Mouse (Mus musculus) megakaryocyte, adult 5-6 weeks (primary cell): ENCODE measurements at regions not wholly inside any gene's neighbourhood (a gene's known extent, or its start where the extent isn't known, plus 50 kb on each side); places are given as distances from the start of the nearest gene placed in this dataset.
A peak's percentile ranks its signal among the peaks of the same experiment; 100 is the strongest.

Source experiments
- ATAC-seq: 2 replicates; pipeline ENCODE4 v1.8.0; 2016; ENCODE audit warnings: mild to moderate bottlenecking, inconsistent platforms; ENCODE audit not compliant: poor library complexity, severe bottlenecking

DNA sequence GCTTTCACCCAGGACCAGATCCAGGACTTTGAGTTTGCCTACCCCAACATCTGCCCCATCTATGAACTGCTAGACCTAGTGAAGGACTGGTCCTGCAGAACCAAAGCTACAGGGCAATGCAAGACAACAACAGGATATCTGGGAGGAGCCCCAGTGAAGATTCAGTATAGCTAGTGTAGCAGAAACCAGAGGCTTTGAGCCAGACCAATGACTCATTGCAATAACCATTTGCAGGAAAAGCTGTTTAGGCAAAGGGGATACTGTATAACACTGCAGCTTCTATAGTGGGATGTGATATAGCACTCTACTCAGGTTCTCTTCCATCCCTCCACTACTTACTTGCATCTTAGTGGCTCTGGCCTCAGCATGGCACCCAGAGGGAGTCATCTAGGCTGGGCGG lies 123.8 kb upstream of the Egln3 start:
- ATAC-seq: no peak

DNA sequence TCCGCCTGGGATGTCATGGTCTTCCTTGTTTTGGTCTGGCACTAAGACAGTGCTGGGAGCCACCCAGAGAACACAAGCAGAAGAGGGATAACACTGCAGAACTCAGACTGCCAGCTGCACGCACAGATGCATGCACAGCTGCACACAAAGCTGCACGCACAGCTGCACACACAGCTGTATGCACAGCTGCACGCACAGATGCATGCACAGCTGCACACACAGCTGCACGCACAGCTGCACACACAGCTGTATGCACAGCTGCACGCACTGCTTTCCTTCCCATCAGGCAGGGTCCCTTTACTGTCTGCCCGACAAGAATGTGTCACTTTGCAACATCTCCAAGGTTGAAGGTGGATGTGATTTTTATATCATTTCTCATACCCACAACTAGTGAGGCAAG lies 122.9 kb upstream of the Egln3 start:
- ATAC-seq: no peak

DNA sequence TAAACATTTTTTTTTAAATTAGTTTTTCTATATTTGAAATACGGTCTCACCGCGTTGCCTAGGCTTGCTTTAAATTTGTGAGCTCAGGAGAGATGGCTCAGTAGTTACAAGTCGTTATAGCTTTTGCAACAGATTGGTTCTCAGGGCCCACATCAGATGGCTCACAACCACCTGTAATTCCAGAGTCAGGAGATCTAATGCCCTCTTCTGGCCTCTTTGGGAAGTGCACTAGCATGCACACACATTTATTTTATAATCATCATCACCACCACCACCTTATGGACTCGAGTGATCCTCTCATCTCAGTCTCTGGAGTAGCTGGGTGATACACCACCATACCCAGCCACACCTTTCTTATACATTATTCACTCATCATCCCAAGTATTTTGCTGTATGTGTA lies 116.9 kb upstream of the Egln3 start:
- no peak for ATAC-seq

DNA sequence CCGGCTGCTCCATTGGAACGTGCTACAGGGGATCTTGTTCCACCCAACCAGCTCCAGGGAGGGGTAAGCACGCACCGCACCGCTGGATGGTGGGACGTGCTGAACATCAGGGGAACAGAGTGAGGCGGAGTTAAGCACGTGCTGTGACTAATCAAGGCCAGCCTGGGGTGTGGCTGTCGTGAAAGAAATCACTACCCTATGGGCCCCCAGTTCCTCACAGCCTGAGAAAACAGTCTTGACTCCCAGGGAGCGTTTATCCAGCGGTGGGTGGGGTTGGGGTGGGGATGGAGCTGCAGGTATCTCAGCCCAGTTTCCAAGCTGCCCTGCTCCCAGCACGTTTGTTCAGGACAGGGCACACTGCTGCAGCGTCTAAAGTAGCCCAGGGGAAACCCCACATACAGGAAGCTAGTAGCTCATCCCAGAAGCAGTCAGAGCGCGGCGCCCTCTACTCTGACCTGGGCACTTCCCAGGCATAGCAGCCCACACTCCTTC lies 113.4 kb upstream of the Egln3 start:
- peak; percentile 51 for ATAC-seq

DNA sequence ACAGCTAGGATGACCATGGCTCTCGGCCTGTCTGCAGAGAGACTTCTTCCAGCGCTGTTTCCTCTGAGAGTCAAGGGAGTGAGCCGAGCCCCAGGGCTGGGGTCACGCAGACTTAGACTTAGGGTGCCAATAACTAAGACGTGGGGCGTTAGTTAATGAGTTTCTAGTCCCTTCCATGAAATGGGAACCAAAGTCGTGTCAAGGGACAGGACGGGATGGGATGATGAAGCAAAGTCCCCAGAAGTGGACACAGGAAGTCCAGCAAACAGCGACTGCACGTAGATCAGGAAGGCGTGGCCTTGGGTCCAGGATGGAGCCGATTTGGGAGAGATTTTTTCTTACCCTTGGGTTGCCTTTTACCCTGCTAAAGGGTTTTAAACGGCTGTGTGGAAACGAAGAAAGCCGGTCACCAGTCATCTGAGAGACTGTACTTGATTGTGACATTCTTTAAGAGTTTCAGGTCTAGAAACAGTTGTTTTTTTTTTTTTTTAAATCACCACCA lies 112.5 kb upstream of the Egln3 start:
- ATAC-seq: no peak

DNA sequence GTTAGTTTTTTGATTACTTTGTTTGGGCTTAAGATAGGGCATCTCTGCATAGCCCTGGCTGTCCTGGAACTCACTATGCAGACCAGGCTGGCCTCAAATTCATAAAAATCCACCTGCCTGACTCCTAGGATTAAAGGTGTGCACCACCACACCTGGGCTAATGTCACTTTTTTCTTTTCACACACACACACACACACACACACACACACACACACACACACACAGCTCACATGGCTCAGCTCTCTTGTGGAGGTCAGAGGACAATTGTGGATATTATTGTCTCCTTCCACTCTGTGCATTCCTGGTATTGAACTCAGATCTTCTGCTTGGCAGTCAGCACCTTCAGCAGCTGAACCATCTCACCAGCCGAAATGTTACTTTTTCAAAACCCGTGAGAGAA lies 110.5 kb upstream of the Egln3 start:
- ATAC-seq: no peak

DNA sequence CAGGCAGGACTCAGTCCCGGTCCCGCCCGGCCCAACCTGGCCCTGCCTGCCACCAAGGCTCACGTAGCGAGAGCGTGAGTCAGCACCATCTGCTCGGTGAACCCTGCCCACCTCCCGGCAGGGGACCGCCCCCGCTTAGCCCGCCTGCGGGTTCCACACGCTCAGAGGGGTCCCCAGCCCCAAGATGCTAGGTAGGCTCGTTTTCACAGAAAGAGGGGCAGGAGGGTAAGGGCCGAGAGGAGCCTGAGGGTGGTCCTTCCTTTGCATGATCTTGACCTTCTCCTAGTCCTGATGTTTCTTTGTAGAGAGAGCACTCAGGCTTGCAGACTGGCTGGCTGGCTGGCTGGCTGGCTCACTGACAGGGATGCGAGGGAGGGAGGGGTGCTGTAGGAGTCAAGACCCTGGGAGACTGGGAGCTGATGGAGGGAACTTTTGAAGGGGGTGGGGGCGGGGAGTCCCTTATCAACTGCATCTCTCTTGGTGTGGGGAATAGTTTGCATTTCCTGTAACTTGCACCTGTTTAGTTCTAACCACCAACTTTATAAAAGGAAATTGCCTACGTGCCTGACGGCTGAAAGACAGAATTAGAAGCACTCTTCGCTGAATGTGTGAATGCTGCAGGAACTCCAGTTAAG lies 109.7 kb upstream of the Egln3 start:
- ATAC-seq: peak; percentile 90

DNA sequence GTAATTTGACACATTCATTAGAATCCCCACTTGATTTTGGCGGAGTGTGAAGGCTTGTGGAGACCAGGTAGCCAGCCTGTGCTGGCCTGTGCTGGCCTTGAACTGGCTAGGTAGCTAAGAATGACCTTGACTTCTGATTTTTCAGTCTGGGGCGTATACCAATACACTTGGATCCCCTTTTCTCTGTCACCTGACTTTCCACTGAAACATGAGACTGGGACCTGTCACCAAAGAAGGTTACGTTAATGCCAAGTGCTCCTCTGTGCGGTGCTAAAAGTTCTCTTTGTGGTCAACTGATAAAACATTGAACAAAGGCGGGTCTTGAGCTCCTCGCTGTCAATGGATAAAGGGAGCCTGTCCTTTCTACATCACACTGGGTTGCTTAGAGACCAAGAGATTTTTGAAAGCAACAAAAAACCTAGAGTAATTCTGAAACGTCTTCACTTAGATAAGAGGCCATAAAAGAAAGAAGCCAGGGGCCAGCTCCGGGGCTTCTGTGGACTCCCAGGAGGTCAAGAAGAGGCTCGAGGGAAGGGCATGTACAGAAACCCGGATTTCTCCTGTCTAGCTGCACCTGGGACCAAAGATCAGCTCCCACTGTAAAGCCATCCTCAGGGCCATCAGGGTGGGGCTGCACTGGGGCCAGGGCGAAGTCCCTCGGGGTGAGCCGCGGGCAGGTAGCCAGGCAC lies 109.0 kb upstream of the Egln3 start:
- no peak for ATAC-seq

DNA sequence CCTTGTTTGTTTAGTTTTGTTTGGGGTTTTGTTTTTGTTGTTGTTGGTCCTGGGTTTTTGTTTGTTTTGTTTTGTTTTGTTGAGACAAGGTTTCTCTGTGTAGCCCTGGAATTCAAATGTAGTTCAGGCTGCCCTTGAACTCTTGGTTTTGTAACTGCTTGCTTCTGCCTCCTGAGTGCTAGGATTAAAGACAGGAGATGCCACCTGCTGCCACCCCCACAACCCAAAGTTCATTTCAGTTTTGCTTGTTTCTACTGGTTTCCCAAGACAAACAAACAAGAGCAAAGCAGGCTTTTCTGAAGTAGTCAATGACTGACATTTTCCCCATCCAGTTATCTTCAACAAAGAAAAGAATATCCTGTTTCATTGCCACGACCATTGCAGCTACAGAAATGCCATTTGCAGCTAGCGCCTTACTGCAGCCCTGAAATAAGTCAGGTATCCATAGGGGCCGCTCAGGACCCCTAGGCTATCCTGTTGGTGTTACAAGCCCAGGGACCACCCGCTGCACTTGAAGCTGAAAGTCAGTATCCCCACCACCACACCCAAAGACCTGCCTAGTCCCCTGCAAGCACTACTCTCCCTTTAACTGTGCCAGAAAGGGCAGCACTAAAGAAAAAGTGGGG lies 108.3 kb upstream of the Egln3 start:
- no peak for ATAC-seq

DNA sequence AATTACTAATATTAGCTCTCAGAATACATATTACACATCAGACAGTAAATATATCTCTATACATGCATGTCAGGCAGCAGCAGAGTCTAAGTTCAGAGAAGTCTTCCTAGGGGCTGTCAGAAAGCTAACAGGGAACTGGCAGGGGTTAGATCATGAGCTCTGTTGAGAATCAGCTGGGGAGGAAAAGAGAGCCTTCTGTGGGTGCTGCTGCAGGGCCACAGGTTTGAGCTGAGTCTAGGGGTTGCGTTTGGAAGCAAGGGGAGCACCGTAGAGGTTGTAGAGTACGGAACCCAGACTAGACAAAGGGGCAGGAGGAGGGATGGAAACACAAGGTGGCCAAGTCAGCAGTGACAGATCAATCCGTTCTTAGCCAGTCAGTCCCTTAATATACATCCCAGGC lies 106.2 kb upstream of the Egln3 start:
- no peak for ATAC-seq

DNA sequence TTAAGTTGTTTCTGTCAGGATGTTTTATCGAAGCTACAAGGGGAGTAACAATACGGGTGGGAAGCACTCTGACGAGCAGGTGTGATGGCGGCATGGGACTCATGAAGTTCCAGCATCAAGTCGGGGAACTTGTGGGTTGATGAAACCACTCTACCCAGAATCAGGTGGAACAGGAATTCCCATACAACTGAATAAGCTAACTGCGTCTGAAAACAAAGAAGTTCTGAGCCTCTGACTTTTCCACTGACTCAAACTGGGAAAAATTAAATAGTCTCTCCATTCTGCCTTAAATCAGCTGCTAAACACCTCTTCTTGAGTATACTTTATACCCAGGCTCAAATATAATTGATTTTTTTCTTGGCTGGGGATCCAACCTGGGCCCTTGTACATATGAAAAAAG lies 105.6 kb upstream of the Egln3 start:
- ATAC-seq: no peak

DNA sequence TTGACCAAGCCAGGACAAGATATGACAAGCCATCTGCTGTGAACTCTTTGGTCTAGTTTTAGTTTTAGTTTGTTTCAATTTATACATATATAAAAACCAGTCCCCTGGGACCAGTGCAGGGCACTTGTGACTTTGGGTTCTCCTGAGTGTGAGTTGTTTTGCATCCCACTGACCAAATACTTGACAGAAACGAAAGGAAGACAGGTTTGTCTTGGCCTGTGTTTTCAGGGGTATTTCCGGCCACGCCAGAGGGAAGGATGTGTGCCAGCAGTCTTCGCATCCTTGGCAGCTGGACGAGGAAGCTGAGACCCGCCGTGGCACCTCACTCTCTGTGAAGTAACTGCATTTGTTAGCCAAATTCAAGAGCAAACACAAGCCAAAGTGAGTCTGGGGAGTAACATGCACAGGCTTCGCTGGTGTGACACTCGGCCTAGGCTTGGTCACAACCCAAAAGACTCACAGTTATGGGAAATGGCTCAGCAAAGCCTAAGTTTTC lies 101.5 kb upstream of the Egln3 start:
- ATAC-seq: no peak

DNA sequence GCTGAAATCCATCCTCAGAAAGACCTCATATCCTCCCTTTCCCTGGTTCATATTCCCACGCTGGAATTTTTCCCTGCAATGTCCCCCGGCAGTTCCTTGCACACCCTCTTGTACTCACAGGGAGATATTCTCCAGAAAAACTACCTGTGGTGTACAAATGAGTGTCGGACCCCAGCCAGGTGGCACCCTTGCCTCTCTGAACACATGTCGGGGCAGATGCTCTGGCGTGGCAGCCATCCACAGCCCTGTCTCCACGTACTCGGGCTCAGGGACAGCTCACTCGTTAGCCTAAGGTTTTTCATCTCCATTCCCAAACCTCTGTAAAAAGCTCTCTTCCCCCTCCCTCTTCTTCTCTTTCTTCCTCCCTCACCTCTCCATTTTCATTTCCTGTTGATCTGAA lies 100.1 kb upstream of the Egln3 start:
- no peak for ATAC-seq

DNA sequence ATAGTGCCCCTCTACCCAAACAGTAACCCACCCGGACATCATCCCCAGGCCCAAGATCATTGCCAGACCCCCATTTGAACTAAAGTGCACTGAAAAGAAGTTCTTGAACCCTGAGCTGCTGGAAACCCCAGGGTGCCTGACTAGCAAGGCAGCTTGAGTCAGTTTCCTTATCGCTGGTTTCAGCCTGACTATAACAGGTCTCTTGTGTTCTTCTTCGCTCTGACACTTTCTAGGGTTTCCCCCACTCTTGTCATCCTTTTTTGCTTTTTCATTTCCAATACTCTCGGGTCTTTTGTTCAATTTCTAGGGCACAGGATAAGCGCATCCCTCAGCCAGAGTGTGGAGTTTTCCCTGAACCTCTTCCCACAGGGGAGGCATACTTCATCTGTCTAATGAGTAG lies 95.8 kb upstream of the Egln3 start:
- no peak for ATAC-seq

DNA sequence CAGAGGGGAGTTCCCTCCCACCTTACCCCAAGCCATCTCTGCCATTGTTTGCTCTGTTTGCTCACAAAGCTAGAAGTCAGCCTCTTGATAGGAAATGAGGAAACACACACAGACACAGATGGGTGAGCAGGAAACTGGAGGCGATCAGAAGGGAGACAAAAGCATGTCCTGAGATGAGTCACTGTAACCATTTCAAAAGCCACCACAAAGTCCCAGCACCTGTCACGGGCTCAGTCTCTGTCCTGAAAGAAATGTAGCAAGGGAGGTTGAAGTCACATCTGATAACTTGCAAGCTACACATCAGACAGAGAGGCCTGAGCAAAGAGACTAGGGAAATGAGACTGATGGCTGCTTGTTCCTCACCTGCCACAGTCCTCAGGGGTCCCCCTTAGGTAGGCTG lies 89.6 kb upstream of the Egln3 start:
- ATAC-seq: peak; percentile 47

DNA sequence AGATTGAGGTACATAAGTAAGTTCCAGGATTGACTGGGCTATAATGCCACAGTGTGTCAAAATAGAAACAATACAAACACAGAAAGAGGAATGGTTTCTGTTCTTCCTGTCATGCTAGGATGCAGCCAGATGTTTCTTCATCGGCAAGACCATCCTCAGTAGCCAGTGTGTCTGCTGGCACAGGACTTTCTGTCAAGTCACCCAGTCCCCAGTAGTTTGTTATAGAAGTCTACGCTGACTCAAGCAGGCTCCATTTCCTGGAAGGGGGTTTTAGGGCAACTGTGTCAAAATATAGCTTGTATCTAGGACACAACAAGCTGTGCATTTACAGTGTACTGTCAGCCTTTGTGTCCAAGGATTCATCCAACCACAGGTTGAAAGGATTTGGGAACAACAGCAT lies 86.7 kb upstream of the Egln3 start:
- ATAC-seq: no peak

DNA sequence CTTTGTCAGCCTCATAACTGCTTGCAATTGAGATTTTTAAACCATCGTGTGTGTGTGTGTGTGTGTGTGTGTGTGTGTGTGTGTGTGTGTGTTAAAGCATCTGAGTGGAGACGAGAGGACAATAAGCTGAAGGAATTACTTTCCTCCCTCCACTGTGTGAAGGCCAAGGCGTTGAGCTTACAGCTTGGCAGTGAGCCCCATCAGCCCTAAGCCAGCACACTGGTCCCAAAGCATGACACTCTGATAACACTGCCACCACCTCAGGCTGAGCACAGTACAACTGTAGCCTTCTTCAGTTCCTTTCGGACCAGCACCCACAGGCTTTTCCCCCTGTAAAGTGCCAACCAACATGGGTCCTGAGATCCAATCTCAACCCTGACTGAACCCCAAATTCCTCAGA lies 85.1 kb upstream of the Egln3 start:
- no peak for ATAC-seq

DNA sequence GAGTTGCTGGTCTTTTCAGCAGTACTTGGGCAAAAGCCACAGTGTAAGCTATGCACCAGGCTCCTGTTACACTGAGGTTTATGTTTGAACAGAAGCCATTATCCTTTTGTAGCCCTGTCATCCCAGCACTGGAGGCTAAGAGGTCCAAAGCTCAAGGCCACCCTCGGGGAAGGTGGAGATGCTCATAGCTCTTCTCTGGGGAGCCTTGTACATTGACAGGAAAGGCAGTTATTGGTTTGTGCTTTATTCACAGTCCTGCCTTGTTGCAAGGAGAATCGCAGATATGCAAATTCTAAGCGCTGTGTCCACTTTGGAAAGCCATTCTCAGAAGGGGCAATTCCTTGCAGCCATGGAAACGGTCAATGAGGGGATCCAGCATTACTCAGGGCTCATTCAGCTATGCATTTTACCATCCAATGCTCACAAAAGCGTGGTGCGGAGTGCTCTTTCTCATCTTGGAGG lies 84.4 kb upstream of the Egln3 start:
- ATAC-seq: no peak

DNA sequence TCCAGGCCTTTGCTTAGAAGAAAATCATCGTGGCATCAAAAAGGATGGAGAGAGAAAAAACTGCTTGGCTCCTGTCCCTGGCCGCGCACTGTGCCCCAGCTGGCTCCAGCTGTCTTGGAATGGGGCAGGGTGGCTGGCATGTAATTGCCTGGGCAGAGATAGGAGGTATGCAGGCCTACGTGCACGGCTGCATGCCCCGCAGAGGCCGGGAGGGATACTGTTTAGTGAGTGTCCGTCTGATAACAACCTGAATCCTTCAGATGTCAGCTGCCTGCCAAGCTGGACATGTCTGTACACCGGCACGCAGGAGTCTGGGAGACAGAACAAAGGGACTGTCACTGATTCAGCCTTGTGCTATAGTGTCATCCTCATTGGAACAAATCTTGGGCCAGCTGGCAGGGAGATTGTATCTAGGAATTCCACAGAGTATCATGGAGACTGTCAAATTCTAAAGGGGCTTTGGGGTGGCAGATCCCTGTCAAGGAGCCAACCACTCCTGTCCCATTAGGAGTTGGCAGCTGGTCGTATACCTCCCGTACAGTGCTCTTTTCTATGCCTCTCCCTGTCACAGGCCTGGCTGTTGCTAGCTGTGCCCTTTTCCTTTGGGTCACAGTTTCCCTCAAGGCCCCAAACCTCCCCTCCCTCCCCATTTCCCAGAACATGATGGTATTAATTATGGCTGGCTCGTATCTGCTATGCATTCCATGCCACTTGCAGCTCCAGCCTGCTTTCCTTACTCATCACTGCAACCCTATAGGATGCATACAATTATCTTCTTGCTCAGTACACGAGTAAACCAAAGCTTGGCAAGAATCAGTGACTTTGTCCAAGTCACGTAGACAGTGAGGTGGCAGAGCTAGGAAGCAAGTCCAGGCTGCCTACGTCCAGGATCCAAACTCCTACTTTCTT lies 83.5 kb upstream of the Egln3 start:
- ATAC-seq: no peak

DNA sequence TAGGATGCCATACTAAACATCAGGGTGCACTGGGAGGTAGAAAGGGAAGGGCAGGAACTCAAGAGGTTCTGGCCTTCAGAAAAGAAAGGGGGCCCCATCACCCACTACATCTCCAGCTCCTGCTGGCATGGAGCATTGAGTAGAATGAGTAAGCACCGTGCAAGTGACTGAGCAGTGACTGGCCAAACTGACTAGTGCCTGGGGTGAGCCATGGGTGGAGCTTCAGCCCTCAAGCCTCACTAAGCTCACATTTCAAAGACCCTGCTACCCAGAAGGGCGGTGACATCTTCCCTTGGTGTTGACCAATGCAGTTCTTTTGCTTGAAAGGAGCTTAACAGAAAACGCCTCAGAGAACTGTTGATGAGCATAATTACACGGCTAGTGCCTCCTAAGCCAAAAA lies 80.0 kb upstream of the Egln3 start:
- ATAC-seq: no peak

DNA sequence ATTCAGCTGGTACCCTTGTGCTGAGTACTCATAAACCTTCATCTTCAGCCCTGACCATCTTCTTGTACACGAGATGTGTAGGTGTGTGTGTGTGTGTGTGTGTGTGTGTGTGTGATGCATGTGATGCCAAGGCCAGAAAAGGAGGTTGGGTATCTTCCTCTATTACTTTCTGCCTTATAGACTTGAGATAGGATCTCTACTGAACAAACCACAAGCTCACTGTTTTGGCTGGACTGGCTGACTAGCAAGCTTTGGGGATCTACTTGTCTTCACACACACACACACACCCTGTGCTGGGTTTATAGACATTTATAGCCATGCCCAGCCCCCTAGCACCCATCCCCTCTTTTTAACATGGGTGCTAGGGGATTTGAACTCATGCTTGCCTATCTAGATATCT lies 79.4 kb upstream of the Egln3 start:
- ATAC-seq: no peak
